Mouse (Mus musculus) ovary, postnatal 10 days (tissue): Measurements from ENCODE around the gene Ciapin1.
"Not testable (repeated sequence)": the region's sequence is repeated elsewhere in the genome, so short reads cannot be mapped to it uniquely, and the experiment has no call there.

ENCODE experiments used
- DNase-seq: peaks from one replicate; pipeline ENCODE4 v3.0.0; 2022; ENCODE audit warnings: low spot score

Ciapin1 gene

GRCm38 (mm10) chr8:94857011-94857345, 18.8 kb upstream of the Ciapin1 start:
- DNase-seq: no peak

- DNase-seq: not testable (repeated sequence)
These were observed 16.6 kb upstream of the Ciapin1 start for GRCm38 (mm10) chr8:94854761-94855160.

- DNase-seq: no peak
These were observed 11.9 kb upstream of the Ciapin1 start for GRCm38 (mm10) chr8:94850049-94850448.

GRCm38 (mm10) chr8:94841183-94841582, 3.0 kb upstream of the Ciapin1 start:
- no peak for DNase-seq

GRCm38 (mm10) chr8:94838600-94838999, 442 bp upstream of the Ciapin1 start:
- no peak for DNase-seq

GRCm38 (mm10) chr8:94836456-94837240, 1.5 kb downstream of the Ciapin1 start:
- no peak for DNase-seq

GRCm38 (mm10) chr8:94835751-94836150, 2.4 kb downstream of the Ciapin1 start:
- DNase-seq: not testable (repeated sequence)

- DNase-seq: not testable (repeated sequence)
These were observed 4.2 kb downstream of the Ciapin1 start for GRCm38 (mm10) chr8:94833901-94834405.

GRCm38 (mm10) chr8:94828284-94828683, 9.9 kb downstream of the Ciapin1 start:
- DNase-seq: no peak

- DNase-seq: no peak
These were observed 11.9 kb downstream of the Ciapin1 start for GRCm38 (mm10) chr8:94826210-94826609.

- DNase-seq: no peak
These were observed 13.0 kb downstream of the Ciapin1 start for GRCm38 (mm10) chr8:94825170-94825569.

GRCm38 (mm10) chr8:94822637-94823560, 15.3 kb downstream of the Ciapin1 start:
- no peak for DNase-seq

- DNase-seq: no peak
These were observed 16.8 kb downstream of the Ciapin1 start for GRCm38 (mm10) chr8:94821381-94821780.

GRCm38 (mm10) chr8:94820553-94820952, 17.6 kb downstream of the Ciapin1 start:
- DNase-seq: no peak

- DNase-seq: no peak
These were observed 18.4 kb downstream of the Ciapin1 start for GRCm38 (mm10) chr8:94819671-94820179.

GRCm38 (mm10) chr8:94817933-94818332, 20.2 kb downstream of the Ciapin1 start:
- DNase-seq: no peak

- no peak for DNase-seq
These were observed 23.6 kb downstream of the Ciapin1 start for GRCm38 (mm10) chr8:94814556-94814955.

GRCm38 (mm10) chr8:94812645-94813098, 25.5 kb downstream of the Ciapin1 start:
- peak; percentile 73 for DNase-seq

- DNase-seq: no peak
These were observed 26.5 kb downstream of the Ciapin1 start for GRCm38 (mm10) chr8:94811654-94812053.

GRCm38 (mm10) chr8:94810855-94811254, 27.3 kb downstream of the Ciapin1 start:
- no peak for DNase-seq

- DNase-seq: no peak
These were observed 28.0 kb downstream of the Ciapin1 start, which contains the start of gene Ccl17 for GRCm38 (mm10) chr8:94810153-94810552. TSS of gene Ccl17 (plus strand) at chr8:94810453.

- no peak for DNase-seq
These were observed 29.8 kb downstream of the Ciapin1 start for GRCm38 (mm10) chr8:94808372-94808771.
